In the genomic region with DNA sequence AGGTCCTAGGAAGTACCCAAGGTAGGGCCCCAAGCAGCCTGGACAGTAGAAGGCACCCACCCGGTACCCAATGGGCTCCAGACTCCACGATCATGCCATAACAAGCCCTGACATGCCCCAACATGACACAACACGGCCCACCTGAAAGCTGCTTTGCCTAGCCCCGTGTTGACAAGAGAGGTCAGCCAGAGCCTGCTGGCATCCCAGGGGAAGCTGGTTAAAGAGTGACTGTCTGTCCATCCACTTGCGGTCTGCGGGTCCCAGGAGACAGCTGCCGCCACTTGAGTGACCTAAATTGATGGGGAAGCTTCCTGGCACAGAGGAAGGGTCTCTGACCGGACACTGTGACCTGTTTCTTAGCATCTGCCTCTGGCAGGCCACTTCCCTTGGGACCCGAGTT, we compare ENCODE assay signal across 14 mouse cellular contexts. TPM values are rescaled to one million over a fixed set of nuclear protein-coding genes. Genes with fewer than 3 reads are reported as not detected.
A peak's percentile ranks its signal among the peaks of the same experiment; 100 is the strongest.
DNase-seq lines count a peak whose midpoint lies in the region.
"Had no signal": no experiment of that assay in that cellular context is flagged by ENCODE, and none has a peak within 500 bp of the region (broad histone marks: within the 10 kb centered on the region; RNA-seq: fewer than 3 reads in every experiment).

No protein-coding gene starts in this region.

- DNase-seq in embryo, embryonic 10.5 days (ENCODE audit: low spot score), result peak; percentile 22
- DNase-seq in embryo, embryonic 9.5 days (ENCODE audit: extremely low spot score), result no peak
- DNase-seq in kidney, postnatal 25 days, result peak; percentile 60 to 68
- no peak for DNase-seq in kidney, adult 18-20 months
- peak; percentile 46 for DNase-seq in 3134 (ENCODE audit: extremely low read depth, insufficient read length, low spot score)
- DNase-seq in kidney, postnatal 36 days, result peak; percentile 53 to 58
- DNase-seq in adrenal gland, adult 18-20 months (ENCODE audit: low spot score in 2 of 2), result no peak
- no peak for DNase-seq in thymus, postnatal 10 days (ENCODE audit: low spot score in 2 of 2)
- DNase-seq: adrenal gland, postnatal 25 days; cerebellum, postnatal 10 days; gastrocnemius, postnatal 10 days; lung, embryonic 14.5 days; right cerebral cortex, postnatal 14 days; thymus, postnatal 14 days had no signal

RNA-seq across cellular contexts. Expression of a gene that starts 13.0 kb away (rescaled TPM):
- total RNA-seq in adrenal gland, adult 18-20 months (2021), result 1 to 10 TPM; 5.0 to 9.9 TPM

RNA-seq across cellular contexts. Expression of a gene that starts 52.4 kb away (rescaled TPM):
- 10 to 100 TPM; 47.8 to 53.5 TPM for total RNA-seq in adrenal gland, adult 18-20 months (2021)

Comparison
In these comparisons a context has a peak if more than half of its experiments do, and no peak if none do; other contexts are left out.
1. DNase-seq: peak in embryo, embryonic 10.5 days (single experiment), kidney, postnatal 25 days (2 of 2), 3134 (single experiment) and kidney, postnatal 36 days (2 of 2); none in embryo, embryonic 9.5 days (single experiment), kidney, adult 18-20 months (single experiment), adrenal gland, adult 18-20 months (0 of 2) and thymus, postnatal 10 days (0 of 2).